Mouse (Mus musculus): ENCODE measurements around the gene Scmh1.

The Scmh1 gene

GRCm38 (mm10) chr4:120404778-120405143, 320 bp upstream of the Scmh1 start:
- no peak for DNase-seq (ENCODE audit: extremely low spot score, low read depth, low spot score)

GRCm38 (mm10) chr4:120405806-120406638, 941 bp downstream of the Scmh1 start:
- DNase-seq (ENCODE audit: extremely low spot score, low read depth, low spot score) = no peak

GRCm38 (mm10) chr4:120406639-120407273, 1.7 kb downstream of the Scmh1 start:
- DNase-seq (ENCODE audit: extremely low spot score, low read depth, low spot score) = no peak

DNA sequence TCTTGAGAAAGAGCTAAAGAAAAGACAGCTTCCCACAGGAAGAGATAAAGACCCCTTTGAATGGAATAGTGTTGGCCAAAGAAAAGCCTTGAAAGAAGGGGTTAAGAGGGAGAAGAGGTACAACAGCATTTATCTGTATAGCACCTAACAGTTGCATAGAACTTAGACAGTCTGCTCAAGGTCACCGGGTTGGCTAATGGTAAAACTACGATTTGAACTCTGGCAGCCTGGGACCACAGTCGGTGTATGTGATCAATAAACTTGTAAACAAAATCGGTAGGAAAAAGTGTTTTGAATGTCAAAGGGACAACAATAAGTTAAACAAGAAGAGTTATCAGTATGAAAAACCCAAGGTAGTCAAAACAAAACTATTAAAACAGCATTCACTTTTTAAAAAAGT, 13.0 kb downstream of the Scmh1 start:
- no peak for DNase-seq (ENCODE audit: extremely low spot score, low read depth, low spot score)

DNA sequence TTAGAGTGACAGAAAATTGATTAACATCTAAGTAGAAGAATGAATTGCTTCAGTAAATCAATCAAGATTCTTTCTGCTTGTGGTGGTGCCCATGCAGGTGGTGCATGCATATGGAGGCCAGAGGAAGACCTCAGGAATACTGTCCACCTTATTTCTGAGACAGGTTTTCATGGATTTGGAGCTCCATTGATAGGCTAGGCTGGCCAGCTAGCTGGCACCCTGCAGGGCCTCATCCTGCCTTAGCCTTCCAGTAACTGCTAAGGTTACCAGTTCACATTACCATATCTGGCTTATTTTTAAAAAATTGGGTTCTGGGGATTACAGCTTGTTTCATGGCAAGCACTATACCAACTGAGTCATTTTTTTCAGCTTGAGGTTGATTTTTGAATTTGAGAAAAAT, 15.1 kb downstream of the Scmh1 start:
- DNase-seq (ENCODE audit: extremely low spot score, low read depth, low spot score) = no peak

DNA sequence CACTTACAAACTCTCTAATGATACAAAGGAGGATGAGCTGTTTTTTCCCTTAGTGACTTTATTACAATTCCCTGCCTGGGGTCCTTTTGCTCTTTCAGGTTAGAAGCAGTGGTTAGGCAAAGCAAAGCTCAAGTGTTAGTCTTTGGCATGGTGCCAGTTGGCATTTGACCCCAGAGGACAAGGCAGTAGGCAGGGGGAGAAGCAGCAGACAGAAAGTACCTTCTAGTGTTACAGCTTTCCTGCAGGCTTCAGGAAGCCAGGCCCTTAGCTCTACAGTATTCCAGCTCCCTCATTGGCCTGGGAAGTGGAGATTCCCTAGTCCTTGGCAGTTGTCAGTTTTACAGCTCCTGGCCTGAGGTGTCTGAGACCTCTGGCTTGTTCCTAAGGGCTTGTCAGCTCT, 15.6 kb downstream of the Scmh1 start:
- DNase-seq (ENCODE audit: extremely low spot score, low read depth, low spot score) = no peak

DNA sequence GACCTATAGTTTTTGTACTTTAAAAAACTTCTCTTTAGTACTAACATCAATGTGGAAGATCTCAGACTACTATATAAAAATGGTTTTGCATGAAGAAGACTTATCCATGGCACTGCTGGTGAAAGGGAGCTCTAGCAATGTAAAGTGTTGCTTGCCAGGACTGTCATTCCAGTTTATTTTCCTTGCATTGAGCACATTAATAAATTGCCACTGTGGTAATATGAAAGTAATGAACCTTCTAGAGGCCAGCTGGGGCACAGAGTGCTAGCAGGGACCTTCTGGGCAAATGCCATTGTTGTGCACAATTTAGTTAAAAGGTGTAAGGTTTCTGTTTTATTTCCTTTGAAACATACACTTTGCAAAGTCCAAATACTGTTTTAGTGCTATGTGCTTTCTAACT, 25.5 kb downstream of the Scmh1 start:
- DNase-seq (ENCODE audit: extremely low spot score, low read depth, low spot score) = no peak

- peak; percentile 14 for DNase-seq (ENCODE audit: extremely low spot score, low read depth, low spot score)
Measured at GRCm38 (mm10) chr4:120432599-120433373, 27.7 kb downstream of the Scmh1 start.

DNA sequence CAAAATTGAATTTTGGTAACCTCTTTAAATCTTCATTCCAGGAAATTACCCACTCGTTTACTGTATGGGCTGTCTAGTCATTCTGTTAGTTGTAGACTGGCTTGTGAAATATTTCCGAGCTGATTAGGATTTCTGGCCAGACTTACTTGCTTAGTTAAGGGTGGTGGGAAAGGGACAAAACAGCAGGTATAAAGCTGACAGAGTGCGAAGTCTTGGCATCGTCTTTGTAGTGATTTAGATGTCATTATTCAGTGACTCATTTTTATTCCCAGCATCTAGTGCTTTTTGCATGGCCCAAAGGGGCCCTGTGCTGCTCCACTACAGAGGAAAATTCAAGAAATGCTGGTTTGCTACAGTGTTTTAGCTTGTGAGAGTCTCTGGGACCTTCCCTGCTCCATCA, 56.7 kb downstream of the Scmh1 start:
- no peak for DNase-seq (ENCODE audit: extremely low spot score, low read depth, low spot score)

GRCm38 (mm10) chr4:120472946-120473345, 67.9 kb downstream of the Scmh1 start:
- DNase-seq (ENCODE audit: extremely low spot score, low read depth, low spot score) = no peak

DNA sequence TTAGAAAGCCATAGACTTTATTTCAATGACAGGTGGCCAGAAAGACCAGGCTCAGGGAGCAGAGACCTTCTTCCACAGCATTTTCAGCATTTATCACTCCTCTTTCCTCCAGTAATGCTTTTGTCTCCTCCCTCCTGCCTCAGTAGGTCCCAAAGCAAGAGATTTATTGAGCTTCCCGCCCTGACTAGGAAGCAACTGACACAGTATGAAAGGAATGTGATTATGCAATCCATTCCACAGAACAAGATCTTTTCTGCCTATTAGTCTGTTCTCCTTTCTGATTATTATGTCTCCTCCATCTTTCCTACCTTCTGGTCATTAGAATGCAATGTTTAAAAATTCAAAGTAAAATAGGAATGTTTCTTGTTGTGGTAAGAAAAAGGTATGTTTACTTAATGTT, 82.6 kb downstream of the Scmh1 start:
- no peak for DNase-seq (ENCODE audit: extremely low spot score, low read depth, low spot score)

DNA sequence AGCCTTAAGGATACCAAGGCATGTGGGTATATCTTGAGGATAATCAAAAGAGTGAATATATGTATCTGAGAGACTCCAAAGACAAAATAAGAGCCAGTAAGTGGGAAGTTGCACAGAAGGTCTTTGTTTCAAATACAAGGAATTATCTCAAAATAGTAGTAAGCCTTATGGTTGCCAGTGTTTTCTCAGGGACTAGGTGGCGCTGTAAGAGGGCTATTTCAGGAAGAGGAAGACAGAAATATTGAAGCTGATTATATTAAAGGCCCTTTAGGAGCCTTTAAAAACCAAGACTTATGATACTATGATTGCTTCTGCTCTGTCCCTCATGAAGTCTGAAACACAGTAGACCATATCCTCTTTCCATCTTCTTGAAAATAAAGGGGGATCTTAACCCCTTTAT, 101.9 kb downstream of the Scmh1 start:
- DNase-seq (ENCODE audit: extremely low spot score, low read depth, low spot score) = no peak

- no peak for DNase-seq (ENCODE audit: extremely low spot score, low read depth, low spot score)
Measured at GRCm38 (mm10) chr4:120511203-120511602, 106.1 kb downstream of the Scmh1 start.

- no peak for DNase-seq (ENCODE audit: extremely low spot score, low read depth, low spot score)
Measured at GRCm38 (mm10) chr4:120514366-120514765, 109.3 kb downstream of the Scmh1 start.

DNA sequence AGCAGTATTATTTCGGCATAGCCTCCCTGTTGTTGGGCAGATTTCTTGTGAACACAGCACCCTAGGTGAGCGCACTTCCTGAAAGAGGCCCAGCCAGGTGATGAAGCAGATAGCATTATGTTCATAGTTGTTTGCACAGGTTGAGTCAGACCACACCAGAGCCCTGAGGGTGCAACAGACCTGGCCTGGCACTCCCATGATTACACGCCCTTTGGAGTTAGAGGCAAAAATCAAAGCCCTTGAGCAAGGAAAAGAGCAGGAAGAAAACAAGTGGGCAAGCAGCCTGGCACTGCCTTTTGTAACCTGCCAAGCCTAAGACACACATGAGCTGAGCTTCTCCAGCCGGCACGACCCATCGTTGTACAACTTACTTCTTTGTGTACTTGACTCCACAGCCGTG, 111.4 kb downstream of the Scmh1 start:
- DNase-seq (ENCODE audit: extremely low spot score, low read depth, low spot score) = no peak

- DNase-seq (ENCODE audit: extremely low spot score, low read depth, low spot score) = no peak
Measured at GRCm38 (mm10) chr4:120516907-120517306, 111.8 kb downstream of the Scmh1 start.

GRCm38 (mm10) chr4:120517335-120517734, 112.3 kb downstream of the Scmh1 start:
- DNase-seq (ENCODE audit: extremely low spot score, low read depth, low spot score) = no peak

GRCm38 (mm10) chr4:120521761-120522160, 116.7 kb downstream of the Scmh1 start:
- DNase-seq (ENCODE audit: extremely low spot score, low read depth, low spot score) = no peak

- no peak for DNase-seq (ENCODE audit: extremely low spot score, low read depth, low spot score)
Measured at GRCm38 (mm10) chr4:120522351-120522750, 117.3 kb downstream of the Scmh1 start.

GRCm38 (mm10) chr4:120523092-120523491, 118.0 kb downstream of the Scmh1 start:
- DNase-seq (ENCODE audit: extremely low spot score, low read depth, low spot score) = no peak

DNA sequence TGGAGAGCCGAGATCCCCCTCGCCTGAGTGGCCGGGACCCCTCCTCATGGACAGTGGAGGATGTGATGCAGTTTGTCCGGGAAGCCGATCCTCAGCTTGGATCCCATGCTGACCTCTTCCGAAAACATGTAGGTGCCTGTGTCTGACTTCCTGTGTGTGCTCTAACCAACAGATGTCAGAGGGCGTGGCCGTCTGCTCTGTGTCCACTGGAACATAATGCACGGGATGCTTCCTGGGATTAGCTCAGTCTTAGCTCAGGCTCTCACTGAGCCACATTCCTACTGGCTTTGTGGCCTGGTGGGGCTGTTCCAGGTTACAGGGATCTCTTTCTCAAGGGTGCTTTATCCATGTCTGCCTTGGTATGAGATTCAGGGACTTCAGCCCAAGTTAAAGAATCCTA, 123.1 kb downstream of the Scmh1 start:
- DNase-seq (ENCODE audit: extremely low spot score, low read depth, low spot score) = no peak

DNA sequence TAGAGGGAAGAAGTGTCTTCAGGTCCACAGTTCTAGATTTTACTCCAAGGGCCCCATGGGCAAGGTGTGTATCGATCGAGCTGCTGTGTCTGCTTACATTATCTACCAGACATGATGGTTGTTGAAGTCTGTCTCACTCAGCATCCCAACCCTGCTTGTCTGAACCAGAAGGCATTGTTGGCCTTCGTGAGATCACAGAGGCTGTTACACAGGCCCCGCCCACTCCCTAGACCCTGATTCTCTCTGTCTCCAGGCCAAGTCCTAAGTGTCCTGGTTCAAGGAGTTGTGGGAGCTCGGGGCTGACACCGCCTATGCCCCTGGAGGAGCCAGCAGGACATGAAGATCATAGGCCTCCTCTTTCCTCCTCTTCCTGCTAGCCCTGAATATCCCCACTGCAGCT, 126.9 kb downstream of the Scmh1 start, which contains the start of gene Slfnl1:
TSS of gene Slfnl1 (plus strand) at position 246 of the 400 bp plus-strand sequence.
- no peak for DNase-seq (ENCODE audit: extremely low spot score, low read depth, low spot score)

Data from hindlimb bud, embryonic 11.5 days (tissue).